Mouse (Mus musculus): ENCODE data around the gene Mrpl39. TPM values are rescaled to one million over a fixed set of nuclear protein-coding genes. Genes with fewer than 3 reads are reported as not detected.

The Mrpl39 gene
- polyA plus RNA-seq, 1 experiment, result 34.1 TPM

GRCm38 (mm10) chr16:84701041-84701440 lies 34.5 kb downstream of the Mrpl39 start:
- 91% methylated on average over 5 of the region's 5 CpGs for WGBS
- TF ChIP-seq POLR2A (IDR thresholded peaks at IDR 0.05; ENCODE audit: low read depth, low read length) (no peak), CTCF (conservative IDR thresholded peaks at IDR 0.05; ENCODE audit: insufficient read depth, insufficient read length, low read depth, low read length) (no peak)
- Histone ChIP-seq H3K27ac (ENCODE audit: insufficient read depth, low read depth, low read length) (no peak overlapping the region), H3K4me3 (ENCODE audit: insufficient read depth, low read depth, low read length) (no peak overlapping the region), H3K36me3 (ENCODE audit: control insufficient read depth, insufficient read depth, low read length) (no peaks in the 10 kb centered on the region), H3K4me1 (ENCODE audit: control insufficient read depth, insufficient read depth, low read length) (no peaks in the 10 kb centered on the region), H3K27me3 (replicated peaks; ENCODE audit: control insufficient read depth, insufficient read depth, low read length) (no peaks in the 10 kb centered on the region)
- DNase-seq, result no peak

DNA sequence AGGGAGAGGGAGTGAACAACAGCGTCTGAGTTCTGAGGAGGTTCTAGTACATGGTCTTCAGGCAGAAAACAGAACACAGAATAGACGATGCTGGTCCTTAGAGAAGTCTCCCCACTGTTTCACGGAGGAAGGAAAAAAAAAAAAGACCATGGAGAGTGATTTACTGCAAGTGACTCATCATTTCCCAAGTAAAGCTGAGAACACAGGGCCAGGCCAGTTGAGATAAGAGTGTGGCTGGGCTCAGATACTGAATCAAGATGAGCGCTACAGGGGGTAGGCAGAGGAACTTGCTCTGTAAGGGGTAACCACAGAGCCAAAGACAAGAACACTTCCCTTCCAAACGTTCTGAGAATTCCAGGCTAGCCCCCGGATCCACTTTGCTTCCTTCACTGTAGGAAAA lies 36.8 kb downstream of the Mrpl39 start:
- 46% methylated on average over 6 of the region's 6 CpGs for WGBS

DNA sequence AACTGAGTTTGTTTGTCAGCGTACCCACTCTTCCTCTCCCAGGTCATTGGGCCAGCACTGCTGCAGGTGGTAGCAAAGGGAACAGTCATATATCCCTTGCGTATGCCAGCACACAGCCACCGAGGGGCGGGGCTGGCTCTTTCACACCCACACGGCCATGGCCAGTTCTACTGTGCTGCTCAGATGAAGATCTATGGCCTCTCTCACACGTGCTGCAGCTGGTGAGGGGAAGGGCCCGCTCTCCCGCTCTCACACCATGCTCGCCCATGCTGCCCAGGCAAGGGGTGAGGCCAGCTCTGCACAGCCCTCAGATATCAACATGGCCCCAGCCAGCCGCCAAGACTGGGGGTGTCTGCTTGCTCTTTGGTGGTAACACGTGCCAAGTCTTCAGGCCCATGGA lies 39.4 kb downstream of the Mrpl39 start:
- no peaks in the 10 kb centered on the region for H3K4me1 ChIP-seq (ENCODE audit: control insufficient read depth, insufficient read depth, low read length)

More for the DNA sequence above, 36.8 kb downstream of the Mrpl39 start:
- no peak for TF ChIP-seq CTCF (conservative IDR thresholded peaks at IDR 0.05; ENCODE audit: insufficient read depth, insufficient read length, low read depth, low read length)
- no peak for TF ChIP-seq POLR2A (IDR thresholded peaks at IDR 0.05; ENCODE audit: low read depth, low read length)
- Histone ChIP-seq H3K4me1 (ENCODE audit: control insufficient read depth, insufficient read depth, low read length) (no peaks in the 10 kb centered on the region), H3K36me3 (ENCODE audit: control insufficient read depth, insufficient read depth, low read length) (no peaks in the 10 kb centered on the region), H3K4me3 (ENCODE audit: insufficient read depth, low read depth, low read length) (no peak overlapping the region), H3K27me3 (replicated peaks; ENCODE audit: control insufficient read depth, insufficient read depth, low read length) (no peaks in the 10 kb centered on the region), H3K27ac (ENCODE audit: insufficient read depth, low read depth, low read length) (no peak overlapping the region)
- DNase-seq, result no peak

GRCm38 (mm10) chr16:84681991-84682390 lies 53.6 kb downstream of the Mrpl39 start:
- Histone ChIP-seq H3K4me3 (ENCODE audit: insufficient read depth, low read depth, low read length) (no peak overlapping the region), H3K27ac (ENCODE audit: insufficient read depth, low read depth, low read length) (no peak overlapping the region), H3K36me3 (ENCODE audit: control insufficient read depth, insufficient read depth, low read length) (no peaks in the 10 kb centered on the region), H3K27me3 (replicated peaks; ENCODE audit: control insufficient read depth, insufficient read depth, low read length) (no peaks in the 10 kb centered on the region), H3K4me1 (ENCODE audit: control insufficient read depth, insufficient read depth, low read length) (no peaks in the 10 kb centered on the region)
- no peak for DNase-seq
- 30% methylated on average over 4 of the region's 4 CpGs for WGBS
- TF ChIP-seq POLR2A (IDR thresholded peaks at IDR 0.05; ENCODE audit: low read depth, low read length) (no peak), CTCF (conservative IDR thresholded peaks at IDR 0.05; ENCODE audit: insufficient read depth, insufficient read length, low read depth, low read length) (no peak)

More for the DNA sequence above, 39.4 kb downstream of the Mrpl39 start:
- Histone ChIP-seq H3K27ac (ENCODE audit: insufficient read depth, low read depth, low read length) (no peak overlapping the region), H3K27me3 (replicated peaks; ENCODE audit: control insufficient read depth, insufficient read depth, low read length) (no peaks in the 10 kb centered on the region), H3K36me3 (ENCODE audit: control insufficient read depth, insufficient read depth, low read length) (no peaks in the 10 kb centered on the region), H3K4me3 (ENCODE audit: insufficient read depth, low read depth, low read length) (no peak overlapping the region)
- TF ChIP-seq CTCF (conservative IDR thresholded peaks at IDR 0.05; ENCODE audit: insufficient read depth, insufficient read length, low read depth, low read length) (no peak), POLR2A (IDR thresholded peaks at IDR 0.05; ENCODE audit: low read depth, low read length) (no peak)
- DNase-seq, result no peak
- WGBS, result 75% methylated on average over 11 of the region's 11 CpGs

DNA sequence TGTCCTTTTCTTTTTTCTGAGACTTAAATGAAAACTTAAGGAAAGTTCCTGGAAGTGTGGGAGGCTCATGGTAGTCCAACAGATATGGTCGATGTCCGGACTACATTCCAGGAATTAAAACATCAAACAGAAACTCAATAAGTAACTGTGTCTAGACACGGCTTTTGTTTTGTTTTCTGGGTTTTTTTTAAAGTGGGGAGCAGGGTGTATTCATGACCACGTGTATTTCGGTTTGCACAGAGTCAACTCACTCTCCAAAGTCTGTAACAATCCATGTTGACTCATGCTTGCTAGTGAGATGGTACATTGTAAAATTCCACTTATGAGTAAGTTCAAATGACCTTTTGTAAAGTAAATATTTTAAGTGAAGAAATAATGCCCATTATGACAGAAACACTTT lies 54.8 kb downstream of the Mrpl39 start:
- no peak for DNase-seq
- WGBS, result 38% methylated on average over 5 of the region's 5 CpGs
- no peak for TF ChIP-seq CTCF (conservative IDR thresholded peaks at IDR 0.05; ENCODE audit: insufficient read depth, insufficient read length, low read depth, low read length)
- no peak for TF ChIP-seq POLR2A (IDR thresholded peaks at IDR 0.05; ENCODE audit: low read depth, low read length)
- Histone ChIP-seq H3K4me3 (ENCODE audit: insufficient read depth, low read depth, low read length) (no peak overlapping the region), H3K4me1 (ENCODE audit: control insufficient read depth, insufficient read depth, low read length) (no peaks in the 10 kb centered on the region), H3K27ac (ENCODE audit: insufficient read depth, low read depth, low read length) (no peak overlapping the region), H3K36me3 (ENCODE audit: control insufficient read depth, insufficient read depth, low read length) (no peaks in the 10 kb centered on the region), H3K27me3 (replicated peaks; ENCODE audit: control insufficient read depth, insufficient read depth, low read length) (no peaks in the 10 kb centered on the region)

- Histone ChIP-seq H3K27me3 (replicated peaks; ENCODE audit: control insufficient read depth, insufficient read depth, low read length) (no peaks in the 10 kb centered on the region), H3K27ac (ENCODE audit: insufficient read depth, low read depth, low read length) (no peak overlapping the region), H3K36me3 (ENCODE audit: control insufficient read depth, insufficient read depth, low read length) (no peaks in the 10 kb centered on the region), H3K4me1 (ENCODE audit: control insufficient read depth, insufficient read depth, low read length) (no peaks in the 10 kb centered on the region), H3K4me3 (ENCODE audit: insufficient read depth, low read depth, low read length) (no peak overlapping the region)
- DNase-seq, result no peak
- TF ChIP-seq CTCF (conservative IDR thresholded peaks at IDR 0.05; ENCODE audit: insufficient read depth, insufficient read length, low read depth, low read length) (no peak), POLR2A (IDR thresholded peaks at IDR 0.05; ENCODE audit: low read depth, low read length) (no peak)
- 75% methylated on average over 3 of the region's 3 CpGs for WGBS
These were observed 58.2 kb downstream of the Mrpl39 start for GRCm38 (mm10) chr16:84677292-84677691.

Other genes with a start within 250 kb of the Mrpl39 start
- not detected in 2 replicates for gene A730009L09Rik, start 220.6 kb downstream of the Mrpl39 start, polyA plus RNA-seq (2012; rRNA removed)
- gene Jam2, start 38.4 kb upstream of the Mrpl39 start, polyA plus RNA-seq (2012; rRNA removed), result 5.0 and 6.1 TPM in 2 replicates
- gene Gabpa, start 99.2 kb upstream of the Mrpl39 start, polyA plus RNA-seq (2012; rRNA removed), result 9.0 and 11.0 TPM in 2 replicates
- 345 and 434 TPM in 2 replicates for gene Atp5j, start 99.9 kb upstream of the Mrpl39 start, polyA plus RNA-seq (2012; rRNA removed)

All from kidney, adult 2 months (tissue).